Mouse (Mus musculus): ENCODE data around the gene Anapc16.

GRCm38 (mm10) chr10:60005264-60005663 is 2.3 kb upstream of the Anapc16 start:
- TF ChIP-seq CTCF (IDR thresholded peaks at IDR 0.05; ENCODE audit: control insufficient read depth, insufficient read depth, insufficient read length), result no peak
- TF ChIP-seq MYOG (IDR thresholded peaks at IDR 0.05; ENCODE audit: control insufficient read depth, extremely low read depth, insufficient read length), result no peak

Measured in C2C12 (cell line).